Mouse (Mus musculus) liver, adult 2 months (tissue): ENCODE results near the gene Hsd3b1.
"Not testable (repeated sequence)": the region's sequence is repeated elsewhere in the genome, so short reads cannot be mapped to it uniquely, and the experiment has no call there.

Experiments used
- CTCF ChIP-seq: fragments of 200-500 bp; IDR thresholded peaks from 2 replicates; pipeline ENCODE4 v1.5.1; 2011; ENCODE audit warnings: low read depth, low read length, control low read depth
- POLR2A ChIP-seq: fragments of 200-500 bp; IDR thresholded peaks from 2 replicates; pipeline ENCODE4 v1.6.1; 2011; ENCODE audit warnings: low read length, control low read depth; ENCODE audit not compliant: insufficient read depth; ENCODE audit errors: extremely low read depth

GRCm38 (mm10) chr3:98805032-98805431 lies 54.6 kb downstream of the Hsd3b1 start:
- not testable (repeated sequence) for TF ChIP-seq POLR2A, CTCF
